Mouse (Mus musculus) G1E (cell line): ENCODE measurements around the gene Pax2. TPM values are rescaled to one million over a fixed set of nuclear protein-coding genes. Genes with fewer than 3 reads are reported as not detected.

Experiments
- ATAC-seq: 2 replicates; pipeline ENCODE4 v1.8.0; 2016; ENCODE audit warnings: mild to moderate bottlenecking; ENCODE audit not compliant: insufficient number of reproducible peaks, poor library complexity, low FRiP score, severe bottlenecking; ENCODE audit errors: extremely low read depth
- DNase-seq: peaks from one replicate; pipeline ENCODE4 v3.0.0; 2012; ENCODE audit warnings: low spot score
- H3K27me3 ChIP-seq: 2 replicates; pipeline ENCODE4 v1.6.1; 2012; ENCODE audit warnings: mild to moderate bottlenecking, low read length, inconsistent platforms; ENCODE audit not compliant: insufficient read depth
- H3K36me3 ChIP-seq: replicated peaks from 2 replicates; pipeline ENCODE3; 2012; ENCODE audit warnings: mild to moderate bottlenecking, inconsistent platforms
- H3K4me1 ChIP-seq: 2 replicates; pipeline ENCODE4 v1.6.1; 2012; ENCODE audit warnings: low read depth, low read length, inconsistent platforms, mixed read lengths; ENCODE audit not compliant: insufficient read depth
- H3K4me3 ChIP-seq: 2 replicates; pipeline ENCODE4 v1.5.1; 2012; ENCODE audit warnings: low read depth, mild to moderate bottlenecking, inconsistent platforms, low read length, moderate library complexity, mixed read lengths
- H3K9me3 ChIP-seq: replicated peaks from 2 replicates; pipeline ENCODE4 v1.6.1; 2012; ENCODE audit warnings: inconsistent platforms
- CTCF ChIP-seq: IDR thresholded peaks from 2 replicates; pipeline ENCODE4 v1.5.1; 2012; ENCODE audit warnings: low read depth, low read length, inconsistent platforms, mixed read lengths
- GATA1 ChIP-seq: IDR thresholded peaks from 2 replicates; pipeline ENCODE4 v1.6.1; 2012; ENCODE audit warnings: borderline replicate concordance, low read length, inconsistent platforms, mixed read lengths
- GATA2 ChIP-seq: IDR thresholded peaks from 2 replicates; pipeline ENCODE4 v1.6.1; 2012; ENCODE audit warnings: low read depth, low read length, inconsistent platforms, borderline replicate concordance
- POLR2AphosphoS5 ChIP-seq: IDR thresholded peaks from 2 replicates; pipeline ENCODE4 v1.6.1; 2012; ENCODE audit warnings: low read depth, low read length, inconsistent platforms; ENCODE audit not compliant: insufficient replicate concordance
- TAL1 ChIP-seq: conservative IDR thresholded peaks from 2 replicates; pipeline ENCODE4 v1.6.1; 2012; ENCODE audit warnings: low read depth, low read length, inconsistent platforms, mixed read lengths
- polyA plus RNA-seq: library from polyadenylated mRNA; stranded (reverse); fragments of >175 nt; gene quantifications from 2 replicates; pipeline ENCODE4 v1.2.3, GENCODE M21; 2012
- total RNA-seq, 2 experiments: library from RNA; stranded (forward) in 1 of 2; stranded (reverse) in 1 of 2; fragments of 200-1000 nt in 1 of 2; fragments of >200 nt in 1 of 2; fragmentation: Nextera tagmentation in 1 of 2; gene quantifications; 2 replicates each; pipeline ENCODE4 v1.2.3; 2014 to 2017

Pax2 gene
- total and polyA plus RNA-seq, 3 experiments: 0.27 TPM; not detected in 2

GRCm38 (mm10) chr19:44798731-44799130 lies 42.9 kb downstream of the Pax2 start:
- H3K4me3 ChIP-seq: no peak overlapping the region
- ATAC-seq: no peak
- H3K36me3 ChIP-seq: no peaks in the 10 kb centered on the region
- no peak for DNase-seq
- H3K4me1 ChIP-seq: no peaks in the 10 kb centered on the region
- H3K27me3 ChIP-seq: peaks cover 5% of the 10 kb centered on the region; the same call in 1 of the 2 replicates
- no peak for TF ChIP-seq POLR2AphosphoS5
- no peak for TF ChIP-seq GATA1
- no peak for TF ChIP-seq GATA2
- no peak for TF ChIP-seq CTCF
- TF ChIP-seq TAL1: no peak
- H3K9me3 ChIP-seq: no peaks in the 10 kb centered on the region

GRCm38 (mm10) chr19:44799156-44799555 lies 43.3 kb downstream of the Pax2 start:
- no peaks in the 10 kb centered on the region for H3K9me3 ChIP-seq
- DNase-seq (no peak), ATAC-seq (no peak)
- H3K27me3 ChIP-seq: peaks cover 6% of the 10 kb centered on the region; the same call in 1 of the 2 replicates
- no peaks in the 10 kb centered on the region for H3K4me1 ChIP-seq
- no peak for TF ChIP-seq GATA2
- TF ChIP-seq POLR2AphosphoS5: no peak
- no peak for TF ChIP-seq GATA1
- no peak for TF ChIP-seq CTCF
- TF ChIP-seq TAL1: no peak
- H3K36me3 ChIP-seq: no peaks in the 10 kb centered on the region
- no peak overlapping the region for H3K4me3 ChIP-seq

GRCm38 (mm10) chr19:44800327-44800726 lies 44.5 kb downstream of the Pax2 start:
- Histone ChIP-seq H3K4me1 (no peaks in the 10 kb centered on the region), H3K27me3 (peaks cover 6% of the 10 kb centered on the region; the same call in 1 of the 2 replicates), H3K36me3 (no peaks in the 10 kb centered on the region), H3K9me3 (no peaks in the 10 kb centered on the region), H3K4me3 (no peak overlapping the region)
- TF ChIP-seq POLR2AphosphoS5 (no peak), TAL1 (no peak), GATA1 (no peak), CTCF (no peak), GATA2 (no peak)
- no peak for ATAC-seq
- no peak for DNase-seq

- Histone ChIP-seq H3K36me3 (no peaks in the 10 kb centered on the region), H3K4me1 (no peaks in the 10 kb centered on the region), H3K9me3 (no peaks in the 10 kb centered on the region), H3K4me3 (no peak overlapping the region), H3K27me3 (0 out of 2 replicates have a peak, but pooled peaks cover under 1% of the 10 kb centered on the region)
- DNase-seq: no peak
- TF ChIP-seq POLR2AphosphoS5: no peak
- no peak for TF ChIP-seq GATA2
- no peak for TF ChIP-seq CTCF
- no peak for TF ChIP-seq GATA1
- TF ChIP-seq TAL1: no peak
- ATAC-seq: no peak
These were observed 52.9 kb downstream of the Pax2 start for GRCm38 (mm10) chr19:44808734-44809133.

GRCm38 (mm10) chr19:44812666-44813429 lies 57.0 kb downstream of the Pax2 start:
- ATAC-seq (no peak), DNase-seq (no peak)
- no peak overlapping the region for H3K4me3 ChIP-seq
- no peaks in the 10 kb centered on the region for H3K4me1 ChIP-seq
- H3K36me3 ChIP-seq: no peaks in the 10 kb centered on the region
- no peaks in the 10 kb centered on the region for H3K27me3 ChIP-seq
- no peaks in the 10 kb centered on the region for H3K9me3 ChIP-seq
- TF ChIP-seq POLR2AphosphoS5 (no peak), GATA2 (no peak), GATA1 (no peak), TAL1 (no peak), CTCF (no peak)

GRCm38 (mm10) chr19:44815111-44815510 lies 59.3 kb downstream of the Pax2 start:
- Histone ChIP-seq H3K4me3 (no peak overlapping the region), H3K27me3 (no peaks in the 10 kb centered on the region), H3K9me3 (no peaks in the 10 kb centered on the region), H3K36me3 (no peaks in the 10 kb centered on the region), H3K4me1 (no peaks in the 10 kb centered on the region)
- DNase-seq (no peak), ATAC-seq (no peak)
- TF ChIP-seq GATA2 (no peak), CTCF (no peak), GATA1 (no peak), POLR2AphosphoS5 (no peak), TAL1 (no peak)
